Mouse (Mus musculus) T-helper 2 cell (primary cell): ENCODE measurements around the gene Dthd1.

Source experiments
- in situ Hi-C: fragments of 300-600 bp; cut with MboI, MseI; formaldehyde crosslinking; loops from one replicate; pipeline ENCODE4 v1.15.1; 2025; ENCODE audit warnings: high pct_unique_total_duplicates

The Dthd1 gene

GRCm38 (mm10) chr5:62858282-62858681 lies 44.7 kb downstream of the Dthd1 start:
- in situ Hi-C loops = no loop called here

- in situ Hi-C loops = no loop called here
These were observed 50.7 kb downstream of the Dthd1 start for GRCm38 (mm10) chr5:62864348-62864747.

GRCm38 (mm10) chr5:62867003-62867402 lies 53.4 kb downstream of the Dthd1 start:
- in situ Hi-C loops = no loop called here

GRCm38 (mm10) chr5:62879530-62879929 lies 65.9 kb downstream of the Dthd1 start:
- in situ Hi-C loops = no loop called here

GRCm38 (mm10) chr5:62895326-62895725 lies 81.7 kb downstream of the Dthd1 start:
- in situ Hi-C loops = no loop called here

GRCm38 (mm10) chr5:62906954-62907353 lies 93.3 kb downstream of the Dthd1 start:
- in situ Hi-C loops = no loop called here

- in situ Hi-C loops = no loop called here
These were observed 95.5 kb downstream of the Dthd1 start for GRCm38 (mm10) chr5:62909074-62909473.

- in situ Hi-C loops = loop anchor here (25.0 kb wide), 1 partner anchor 838 kb away; no protein-coding TSS in a partner anchor
These were observed 111.0 kb downstream of the Dthd1 start for GRCm38 (mm10) chr5:62924616-62925015.
